Mouse (Mus musculus) CD4-positive, CD25-positive, alpha-beta regulatory T cell, adult 4 months (primary cell): Measurements from ENCODE around the gene Chmp2b. TPM values are rescaled to one million over a fixed set of nuclear protein-coding genes. Genes with fewer than 3 reads are reported as not detected.
A peak's percentile ranks its signal among the peaks of the same experiment; 100 is the strongest.

Experiments
- ATAC-seq: one replicate; pipeline ENCODE4 v1.8.0; 2017
- polyA plus RNA-seq, 2 experiments: library from polyadenylated mRNA; unstranded; fragments of 100-300 nt; shearing (Covaris generic); gene quantifications; one replicate each; pipeline ENCODE4 v1.2.1; 2017

The Chmp2b gene
- polyA plus RNA-seq, 2 experiments from 2014 or later = 17.0 to 18.1 TPM

- ATAC-seq = no peak
These were observed 36.5 kb downstream of the Chmp2b start for GRCm38 (mm10) chr16:65526004-65526403.

GRCm38 (mm10) chr16:65520211-65520610, 42.3 kb downstream of the Chmp2b start, which contains the start of gene Pou1f1:
Gene Pou1f1 (plus strand): TSS chr16:65520511.
- ATAC-seq = no peak

- no peak for ATAC-seq
These were observed 48.3 kb downstream of the Chmp2b start for GRCm38 (mm10) chr16:65514223-65514622.

- ATAC-seq = peak; percentile 49
These were observed 65.5 kb downstream of the Chmp2b start for GRCm38 (mm10) chr16:65497049-65497448.

GRCm38 (mm10) chr16:65496030-65496429, 66.5 kb downstream of the Chmp2b start:
- ATAC-seq = no peak

Other genes starting within 250 kb of the Chmp2b start
- not detected for gene Pou1f1, start 42.2 kb downstream of the Chmp2b start, polyA plus RNA-seq